Mouse (Mus musculus): ENCODE results near the gene Nanog. TPM values are rescaled to one million over a fixed set of nuclear protein-coding genes. Genes with fewer than 3 reads are reported as not detected.

Gene Nanog
- total RNA-seq (2021): not detected

- no peak for DNase-seq (ENCODE audit: low spot score in 2 of 2)
- intact Hi-C loops (cut with DNase I): no loop called here
Observed at GRCm38 (mm10) chr6:122707036-122707800, at the start of gene Nanog. Gene Nanog (plus strand): TSS chr6:122707489.

- no peak for DNase-seq (ENCODE audit: low spot score in 2 of 2)
- intact Hi-C loops (cut with DNase I): no loop called here
Observed at GRCm38 (mm10) chr6:122657630-122658029, 49.7 kb upstream of the Nanog start.

- intact Hi-C loops (cut with DNase I): no loop called here
- no peak for DNase-seq (ENCODE audit: low spot score in 2 of 2)
Observed at GRCm38 (mm10) chr6:122659567-122659966, 47.7 kb upstream of the Nanog start.

GRCm38 (mm10) chr6:122660601-122661379, 46.5 kb upstream of the Nanog start:
- DNase-seq (ENCODE audit: low spot score in 2 of 2): peak; percentile 41 to 61
- intact Hi-C loops (cut with DNase I): loop anchor here (5.0 kb wide), 1 partner anchor 1602 kb away; no protein-coding TSS in a partner anchor

GRCm38 (mm10) chr6:122662551-122663264, 44.6 kb upstream of the Nanog start:
- DNase-seq (ENCODE audit: low spot score in 2 of 2): no peak
- intact Hi-C loops (cut with DNase I): loop anchor here (5.0 kb wide), 1 partner anchor 1600 kb away; no protein-coding TSS in a partner anchor

GRCm38 (mm10) chr6:122663596-122664206, 43.6 kb upstream of the Nanog start:
- intact Hi-C loops (cut with DNase I): loop anchor here (5.0 kb wide), 1 partner anchor 1599 kb away; no protein-coding TSS in a partner anchor
- no peak for DNase-seq (ENCODE audit: low spot score in 2 of 2)

- intact Hi-C loops (cut with DNase I): loop anchor here (5.0 kb wide), 1 partner anchor 121 kb away; no protein-coding TSS in a partner anchor
Observed at GRCm38 (mm10) chr6:122665866-122666265, 41.4 kb upstream of the Nanog start.

GRCm38 (mm10) chr6:122667715-122668114, 39.6 kb upstream of the Nanog start:
- DNase-seq (ENCODE audit: low spot score in 2 of 2): no peak
- intact Hi-C loops (cut with DNase I): loop anchor here (5.0 kb wide), 1 partner anchor 120 kb away; no protein-coding TSS in a partner anchor

More at GRCm38 (mm10) chr6:122665866-122666265, 41.4 kb upstream of the Nanog start:
- DNase-seq (ENCODE audit: low spot score in 2 of 2): no peak

GRCm38 (mm10) chr6:122668823-122669222, 38.5 kb upstream of the Nanog start:
- DNase-seq (ENCODE audit: low spot score in 2 of 2): no peak
- intact Hi-C loops (cut with DNase I): loop anchor here (5.0 kb wide), 1 partner anchor 118 kb away; no protein-coding TSS in a partner anchor

- intact Hi-C loops (cut with DNase I): loop anchor here (1.0 to 5.0 kb wide), 2 partner anchors 51 to 118 kb away; no protein-coding TSS in a partner anchor
- DNase-seq (ENCODE audit: low spot score in 2 of 2): peak; percentile 94 to 98
Observed at GRCm38 (mm10) chr6:122669406-122670200, 37.7 kb upstream of the Nanog start.

GRCm38 (mm10) chr6:122670201-122670551, 37.1 kb upstream of the Nanog start:
- DNase-seq (ENCODE audit: low spot score in 2 of 2): no peak
- intact Hi-C loops (cut with DNase I): loop anchor here (1.0 kb wide), 1 partner anchor 50 kb away; no protein-coding TSS in a partner anchor

- intact Hi-C loops (cut with DNase I): loop anchor here (1.0 kb wide), 1 partner anchor 49 kb away; no protein-coding TSS in a partner anchor
- DNase-seq (ENCODE audit: low spot score in 2 of 2): no peak
Observed at GRCm38 (mm10) chr6:122670841-122671240, 36.4 kb upstream of the Nanog start.

GRCm38 (mm10) chr6:122672746-122673145, 34.5 kb upstream of the Nanog start:
- DNase-seq (ENCODE audit: low spot score in 2 of 2): no peak
- intact Hi-C loops (cut with DNase I): no loop called here

GRCm38 (mm10) chr6:122682646-122683045, 24.6 kb upstream of the Nanog start:
- DNase-seq (ENCODE audit: low spot score in 2 of 2): peak; percentile 76 to 82
- intact Hi-C loops (cut with DNase I): no loop called here

GRCm38 (mm10) chr6:122686709-122687108, 20.6 kb upstream of the Nanog start:
- intact Hi-C loops (cut with DNase I): no loop called here
- DNase-seq (ENCODE audit: low spot score in 2 of 2): no peak

- intact Hi-C loops (cut with DNase I): no loop called here
- DNase-seq (ENCODE audit: low spot score in 2 of 2): no peak
Observed at GRCm38 (mm10) chr6:122689411-122690055, 17.8 kb upstream of the Nanog start.

- DNase-seq (ENCODE audit: low spot score in 2 of 2): no peak
- intact Hi-C loops (cut with DNase I): no loop called here
Observed at GRCm38 (mm10) chr6:122690082-122690481, 17.2 kb upstream of the Nanog start.

GRCm38 (mm10) chr6:122695398-122695797, 11.9 kb upstream of the Nanog start:
- no peak for DNase-seq (ENCODE audit: low spot score in 2 of 2)
- intact Hi-C loops (cut with DNase I): no loop called here
